ENCODE assay signal across 9 mouse cellular contexts in genomic region chr11:94468582-94469064, GRCm38 (mm10). TPM values are rescaled to one million over a fixed set of nuclear protein-coding genes. Genes with fewer than 3 reads are reported as not detected.
DNase-seq lines count a peak whose midpoint lies in the region; ATAC-seq lines count a peak whose summit lies in the region.
"Had no signal": no experiment of that assay in that cellular context is flagged by ENCODE, and none has a peak within 500 bp of the region (broad histone marks: within the 10 kb centered on the region; RNA-seq: fewer than 3 reads in every experiment).

No protein-coding gene starts in this region.

- H3K9me3 ChIP-seq in forebrain, embryonic 16.5 days (ENCODE audit: control insufficient read depth, low read length), result no peaks in the 10 kb centered on the region
- no peaks in the 10 kb centered on the region for H3K9me3 ChIP-seq in neural tube, embryonic 12.5 days

- WGBS in forebrain, embryonic 16.5 days, result 1% methylated on average over 4 of the region's 4 CpGs
- WGBS in neural tube, embryonic 12.5 days, result 9% methylated on average over 4 of the region's 4 CpGs

- H3K36me3 ChIP-seq in forebrain, embryonic 16.5 days (ENCODE audit: control insufficient read depth, insufficient read depth), result no peaks in the 10 kb centered on the region
- no peaks in the 10 kb centered on the region for H3K36me3 ChIP-seq in neural tube, embryonic 12.5 days

- H3K4me2 ChIP-seq in forebrain, embryonic 16.5 days (ENCODE audit: low read length), result peak overlapping the region; percentile 41
- H3K4me2 ChIP-seq in neural tube, embryonic 12.5 days (replicated peaks), result peak overlapping the region; percentile 99

- ATAC-seq in forebrain, embryonic 16.5 days, result peak; percentile 88
- ATAC-seq in neural tube, embryonic 12.5 days (ENCODE audit: low FRiP score, low read depth), result peak; percentile 88
- ATAC-seq in activated CD4-positive, CD25-positive, alpha-beta regulatory T cell, adult 4 months, result no peak

- DNase-seq in cerebellum, adult 18-20 months, result peak; percentile 44 to 48
- no peak for DNase-seq in cerebellum, adult 8-10 months
- DNase-seq in layer of hippocampus, postnatal 14 days (ENCODE audit: low spot score in 2 of 2), result peak; percentile 75 to 83
- no peak for DNase-seq in testis, postnatal 14 days (ENCODE audit: low spot score)
- no peak for DNase-seq in adrenal gland, adult 8-10 months

- 0 out of 2 replicates have a peak overlapping the region, but pooled peaks have one; percentile 19 for H3K9ac ChIP-seq in forebrain, embryonic 16.5 days (replicated peaks; ENCODE audit: low read depth, low read length)
- H3K9ac ChIP-seq in neural tube, embryonic 12.5 days, result no peak overlapping the region

- no peak overlapping the region for H3K4me3 ChIP-seq in forebrain, embryonic 16.5 days (replicated peaks; ENCODE audit: low read length)
- H3K4me3 ChIP-seq in neural tube, embryonic 12.5 days, result no peak overlapping the region

- peaks cover 66% of the 10 kb centered on the region for H3K4me1 ChIP-seq in forebrain, embryonic 16.5 days (replicated peaks; ENCODE audit: control insufficient read depth, insufficient read depth, low read length)
- H3K4me1 ChIP-seq in neural tube, embryonic 12.5 days, result peaks cover 84% of the 10 kb centered on the region

- H3K27me3 ChIP-seq in forebrain, embryonic 16.5 days (replicated peaks; ENCODE audit: control insufficient read depth, insufficient read depth, low read length), result no peaks in the 10 kb centered on the region
- H3K27me3 ChIP-seq in neural tube, embryonic 12.5 days (replicated peaks), result peaks cover 25% of the 10 kb centered on the region; the same call in 1 of the 2 replicates

- peak overlapping the region; percentile 92 for H3K27ac ChIP-seq in forebrain, embryonic 16.5 days (ENCODE audit: low read length)
- peak overlapping the region; percentile 77; the same call in 1 of the 2 replicates for H3K27ac ChIP-seq in neural tube, embryonic 12.5 days

RNA-seq across cellular contexts. Expression of gene Cacna1g, which starts 5.4 kb away (rescaled TPM):
- polyA plus RNA-seq in forebrain, embryonic 16.5 days (2015; fragmentation: Nextera tagmentation; extraction: Ambion mirVana), result 5.4 and 12.1 TPM in 2 replicates
- total RNA-seq in layer of hippocampus, postnatal 14 days (2021), result 10 to 100 TPM; 74.7 to 92.9 TPM
- 10.3 and 12.0 TPM in 2 replicates for polyA plus RNA-seq in neural tube, embryonic 12.5 days (2016; fragmentation: Nextera tagmentation; extraction: Ambion mirVana)
- under 1 TPM; 0.14 to 0.73 (median 0.21) TPM for total RNA-seq in adrenal gland, adult 8-10 months (2022)
- polyA plus RNA-seq in activated CD4-positive, CD25-positive, alpha-beta regulatory T cell, adult 4 months (2017; shearing (Covaris generic)), result not detected

RNA-seq across cellular contexts. Expression of gene Spata20, which starts 17.4 kb away (rescaled TPM):
- polyA plus RNA-seq in forebrain, embryonic 16.5 days (2015; fragmentation: Nextera tagmentation; extraction: Ambion mirVana), result 0.38 and 0.48 TPM in 2 replicates
- total RNA-seq in layer of hippocampus, postnatal 14 days (2021), result under 1 TPM; 0.35 to 0.43 TPM
- 0.19 TPM in 1 of 2 replicates, not detected in the other for polyA plus RNA-seq in neural tube, embryonic 12.5 days (2016; fragmentation: Nextera tagmentation; extraction: Ambion mirVana)
- total RNA-seq in adrenal gland, adult 8-10 months (2022), result not detected
- polyA plus RNA-seq in activated CD4-positive, CD25-positive, alpha-beta regulatory T cell, adult 4 months (2017; shearing (Covaris generic)), result not detected
- polyA plus RNA-seq: liver, embryonic 16.5 days had no signal

RNA-seq across cellular contexts. Expression of gene Epn3, which starts 31.2 kb away (rescaled TPM):
- polyA plus RNA-seq in forebrain, embryonic 16.5 days (2015; fragmentation: Nextera tagmentation; extraction: Ambion mirVana), result 0.26 and 0.35 TPM in 2 replicates
- total RNA-seq in layer of hippocampus, postnatal 14 days (2021), result 1 to 10 TPM; 3.9 to 5.7 TPM
- 0.43 and 0.62 TPM in 2 replicates for polyA plus RNA-seq in neural tube, embryonic 12.5 days (2016; fragmentation: Nextera tagmentation; extraction: Ambion mirVana)
- 10 to 100 TPM; 45.0 to 65.6 (median 56.0) TPM for total RNA-seq in adrenal gland, adult 8-10 months (2022)
- not detected for polyA plus RNA-seq in activated CD4-positive, CD25-positive, alpha-beta regulatory T cell, adult 4 months (2017; shearing (Covaris generic))

RNA-seq across cellular contexts. Expression of gene Mycbpap, which starts 52.9 kb away (rescaled TPM):
- polyA plus RNA-seq in forebrain, embryonic 16.5 days (2015; fragmentation: Nextera tagmentation; extraction: Ambion mirVana), result 1.9 and 2.6 TPM in 2 replicates
- 1 to 10 TPM; 1.6 to 5.6 TPM for total RNA-seq in layer of hippocampus, postnatal 14 days (2021)
- polyA plus RNA-seq in neural tube, embryonic 12.5 days (2016; fragmentation: Nextera tagmentation; extraction: Ambion mirVana), result 1.8 and 2.5 TPM in 2 replicates
- total RNA-seq in adrenal gland, adult 8-10 months (2022), result 10 to 100 TPM; 10.3 to 17.9 (median 13.4) TPM
- polyA plus RNA-seq in activated CD4-positive, CD25-positive, alpha-beta regulatory T cell, adult 4 months (2017; shearing (Covaris generic)), result not detected
- polyA plus RNA-seq: liver, embryonic 16.5 days had no signal

Comparison
In these comparisons a context has a peak if more than half of its experiments do, and no peak if none do; other contexts are left out.
1. DNase-seq: peak in cerebellum, adult 18-20 months (2 of 2) and layer of hippocampus, postnatal 14 days (2 of 2); none in cerebellum, adult 8-10 months (single experiment), testis, postnatal 14 days (single experiment) and adrenal gland, adult 8-10 months (single experiment).